Mouse (Mus musculus): ENCODE measurements around the gene Gpr68. TPM values are rescaled to one million over a fixed set of nuclear protein-coding genes. Genes with fewer than 3 reads are reported as not detected.

The Gpr68 gene
- polyA plus RNA-seq, 1 experiment = 1.4 TPM

DNA sequence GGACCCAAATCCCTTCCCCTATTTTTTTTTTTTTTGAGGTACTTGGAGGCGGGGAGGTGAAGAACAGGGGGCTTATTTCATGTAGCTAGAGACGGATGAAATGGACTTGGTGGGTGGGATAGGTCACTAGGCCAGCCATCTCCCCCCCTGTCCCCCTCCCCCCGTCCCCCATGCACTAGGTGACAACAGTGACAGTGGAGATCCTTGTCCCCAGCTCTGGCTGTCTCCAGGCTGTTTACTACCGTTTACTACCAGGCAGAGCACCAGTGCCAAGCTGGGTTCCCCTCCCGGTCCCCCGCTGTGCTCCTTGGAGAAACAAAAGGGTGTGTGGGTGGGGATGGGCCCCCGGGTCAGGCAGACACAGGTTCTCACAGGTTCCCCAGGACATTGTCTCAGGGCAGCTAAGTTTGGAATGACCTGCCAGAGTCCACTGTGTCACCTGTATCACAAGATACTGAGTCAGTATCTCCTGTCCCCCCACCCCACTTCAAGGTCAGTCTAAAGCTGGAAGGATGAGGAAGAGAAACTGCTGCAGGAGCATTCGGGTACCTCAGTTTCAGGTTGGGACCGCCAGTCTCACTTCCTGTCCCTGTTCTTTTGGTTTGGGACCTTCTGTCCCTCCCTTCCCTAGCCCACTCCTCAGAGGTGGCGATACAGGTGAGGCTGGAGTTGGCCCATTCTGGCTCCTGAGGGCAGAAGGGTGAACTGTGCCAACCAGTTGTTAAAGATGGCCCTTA is 468 bp upstream of the Gpr68 start:
- WGBS = 27% methylated on average over 10 of the region's 10 CpGs
- Histone ChIP-seq H3K4me3 (replicated peaks; ENCODE audit: control insufficient read depth, low read depth, low read length) (no peak overlapping the region), H3K27ac (ENCODE audit: control insufficient read depth, insufficient read depth, low read depth, low read length, poor library complexity) (no peak overlapping the region), H3K4me1 (ENCODE audit: control insufficient read depth, insufficient read depth, low read length) (no peaks in the 10 kb centered on the region; the same call in 1 of the 2 replicates)
- TF ChIP-seq CTCF (IDR thresholded peaks at IDR 0.05; ENCODE audit: control insufficient read depth, insufficient read depth, low read length) (no peak), POLR2A (IDR thresholded peaks at IDR 0.05; ENCODE audit: borderline replicate concordance, control insufficient read depth, low read depth, low read length) (no peak)

DNA sequence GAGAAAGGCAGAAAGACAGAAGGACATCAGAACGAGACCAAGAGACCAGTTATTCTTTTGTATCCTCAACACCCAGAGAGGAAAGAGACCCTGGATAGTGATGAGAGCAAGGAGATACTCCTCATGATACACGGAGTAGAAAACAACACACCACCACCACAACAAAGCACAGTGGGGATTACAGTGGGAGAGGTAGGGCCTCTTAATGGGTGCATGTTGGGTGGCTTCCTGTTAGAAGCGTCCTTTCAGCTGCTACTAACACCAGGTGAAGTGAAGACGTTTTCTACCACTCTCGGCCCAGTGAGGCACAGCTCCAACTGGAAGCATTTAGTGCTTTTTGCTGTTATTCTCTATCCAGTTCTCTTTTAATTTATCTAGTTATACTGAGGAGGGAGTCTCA is 1.1 kb downstream of the Gpr68 start:
- H3K4me1 ChIP-seq (ENCODE audit: control insufficient read depth, insufficient read depth, low read length) = no peaks in the 10 kb centered on the region; the same call in 1 of the 2 replicates
- no peak overlapping the region for H3K27ac ChIP-seq (ENCODE audit: control insufficient read depth, insufficient read depth, low read depth, low read length, poor library complexity)
- TF ChIP-seq CTCF (IDR thresholded peaks at IDR 0.05; ENCODE audit: control insufficient read depth, insufficient read depth, low read length) (no peak), POLR2A (IDR thresholded peaks at IDR 0.05; ENCODE audit: borderline replicate concordance, control insufficient read depth, low read depth, low read length) (no peak)
- H3K4me3 ChIP-seq (replicated peaks; ENCODE audit: control insufficient read depth, low read depth, low read length) = no peak overlapping the region
- 57% methylated on average over 5 of the region's 5 CpGs for WGBS

DNA sequence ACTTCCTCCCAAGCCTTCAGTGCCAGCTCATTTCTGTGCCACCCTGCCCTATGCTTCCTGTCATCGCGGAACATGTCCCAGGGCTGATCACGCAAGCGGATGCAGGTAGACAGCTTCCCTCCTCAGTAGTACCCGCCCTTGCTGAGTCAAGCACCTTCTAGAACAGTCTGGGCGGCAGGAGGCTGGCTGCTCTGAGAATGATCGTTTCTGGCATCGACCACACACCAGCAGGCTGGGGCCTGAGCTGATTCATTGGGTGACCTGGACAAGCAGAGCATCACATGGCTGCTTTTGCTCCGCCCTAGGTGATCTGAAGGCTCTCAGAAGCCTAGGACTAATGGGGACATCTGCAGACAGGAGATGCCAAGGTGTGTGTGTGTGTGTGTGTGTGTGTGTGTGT is 4.2 kb downstream of the Gpr68 start:
- TF ChIP-seq CTCF (IDR thresholded peaks at IDR 0.05; ENCODE audit: control insufficient read depth, insufficient read depth, low read length) = no peak
- no peak for TF ChIP-seq POLR2A (IDR thresholded peaks at IDR 0.05; ENCODE audit: borderline replicate concordance, control insufficient read depth, low read depth, low read length)
- WGBS = 64% methylated on average over 9 of the region's 9 CpGs
- Histone ChIP-seq H3K4me1 (ENCODE audit: control insufficient read depth, insufficient read depth, low read length) (peaks cover 3% of the 10 kb centered on the region), H3K27ac (ENCODE audit: control insufficient read depth, insufficient read depth, low read depth, low read length, poor library complexity) (peak overlapping the region; percentile 9; the same call in 1 of the 2 replicates), H3K4me3 (replicated peaks; ENCODE audit: control insufficient read depth, low read depth, low read length) (no peak overlapping the region)

DNA sequence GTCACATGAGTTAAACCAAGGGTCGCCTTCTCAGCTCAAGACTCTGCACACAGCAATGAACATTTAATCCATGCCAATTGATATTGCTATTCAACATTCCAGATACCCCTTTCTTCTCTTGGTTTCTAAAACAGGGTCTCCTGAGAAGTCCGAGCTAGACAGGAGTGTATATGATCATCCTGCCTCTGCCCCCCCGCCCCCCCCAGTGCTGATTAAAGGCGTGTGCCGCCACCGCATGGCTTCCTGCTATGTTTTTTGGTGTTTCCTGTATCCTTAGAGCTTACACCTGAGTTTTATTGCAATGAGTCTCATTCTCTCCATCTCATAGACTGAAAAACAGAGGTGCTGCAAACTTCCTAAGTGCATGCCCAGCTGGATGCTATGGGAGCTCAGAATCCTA is 6.6 kb downstream of the Gpr68 start:
- WGBS = 30% methylated on average over 6 of the region's 6 CpGs
- Histone ChIP-seq H3K4me3 (replicated peaks; ENCODE audit: control insufficient read depth, low read depth, low read length) (no peak overlapping the region), H3K4me1 (ENCODE audit: control insufficient read depth, insufficient read depth, low read length) (peaks cover 3% of the 10 kb centered on the region), H3K27ac (ENCODE audit: control insufficient read depth, insufficient read depth, low read depth, low read length, poor library complexity) (no peak overlapping the region)
- no peak for TF ChIP-seq POLR2A (IDR thresholded peaks at IDR 0.05; ENCODE audit: borderline replicate concordance, control insufficient read depth, low read depth, low read length)
- TF ChIP-seq CTCF (IDR thresholded peaks at IDR 0.05; ENCODE audit: control insufficient read depth, insufficient read depth, low read length) = no peak

DNA sequence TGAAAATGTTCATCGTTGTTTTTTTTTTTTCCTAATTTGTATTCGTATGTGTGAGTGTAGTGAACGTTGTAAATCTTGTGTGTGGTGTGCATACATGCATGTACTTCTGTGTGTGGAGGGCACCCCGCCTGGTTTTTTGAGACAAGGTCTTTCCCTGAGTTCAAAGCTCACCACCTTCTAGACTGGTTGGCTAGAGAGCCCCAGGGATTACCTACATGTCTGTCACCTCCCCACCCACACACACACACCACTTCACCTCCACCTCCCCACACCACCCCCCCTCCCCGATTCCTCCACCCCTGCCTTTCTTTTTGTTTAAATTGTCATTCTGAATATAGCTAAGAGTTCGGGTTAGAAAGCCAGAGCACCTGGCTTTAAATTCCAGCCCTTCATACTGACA is 7.1 kb downstream of the Gpr68 start:
- 76% methylated on average over 6 of the region's 6 CpGs for WGBS
- H3K27ac ChIP-seq (ENCODE audit: control insufficient read depth, insufficient read depth, low read depth, low read length, poor library complexity) = no peak overlapping the region
- H3K4me1 ChIP-seq (ENCODE audit: control insufficient read depth, insufficient read depth, low read length) = peaks cover 3% of the 10 kb centered on the region
- H3K4me3 ChIP-seq (replicated peaks; ENCODE audit: control insufficient read depth, low read depth, low read length) = no peak overlapping the region
- TF ChIP-seq POLR2A (IDR thresholded peaks at IDR 0.05; ENCODE audit: borderline replicate concordance, control insufficient read depth, low read depth, low read length) (no peak), CTCF (IDR thresholded peaks at IDR 0.05; ENCODE audit: control insufficient read depth, insufficient read depth, low read length) (no peak)

DNA sequence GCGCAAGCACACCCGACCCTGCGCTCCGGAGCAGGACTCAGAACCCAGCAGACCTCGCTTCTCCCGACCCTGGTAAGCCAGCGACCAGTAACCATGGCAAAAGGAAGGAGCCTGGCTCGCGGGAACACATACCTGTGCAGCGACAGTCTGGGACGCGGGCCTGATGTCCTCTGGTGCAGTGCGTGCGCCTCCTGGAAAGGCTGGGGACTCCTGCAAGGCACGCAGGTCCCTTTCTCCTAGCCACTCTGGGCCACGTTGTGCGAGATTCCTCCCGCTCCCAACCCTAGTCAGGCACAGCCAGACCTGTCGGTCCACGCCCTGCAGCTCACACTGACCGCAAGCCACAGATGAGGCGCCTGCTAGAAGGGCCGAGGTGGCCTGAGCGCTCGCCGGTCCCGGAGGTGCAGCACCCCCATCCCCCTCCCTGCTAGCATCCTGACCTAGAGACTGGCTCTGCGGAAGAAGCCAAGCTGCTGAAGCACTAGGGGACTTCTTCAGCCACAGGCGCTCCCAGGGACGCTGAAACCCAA is 8.8 kb downstream of the Gpr68 start:
- Histone ChIP-seq H3K4me3 (replicated peaks; ENCODE audit: control insufficient read depth, low read depth, low read length) (peak overlapping the region; percentile 58), H3K4me1 (ENCODE audit: control insufficient read depth, insufficient read depth, low read length) (peaks cover 3% of the 10 kb centered on the region), H3K27ac (ENCODE audit: control insufficient read depth, insufficient read depth, low read depth, low read length, poor library complexity) (no peak overlapping the region)
- 2% methylated on average over 30 of the region's 30 CpGs for WGBS
- TF ChIP-seq POLR2A (IDR thresholded peaks at IDR 0.05; ENCODE audit: borderline replicate concordance, control insufficient read depth, low read depth, low read length) (no peak), CTCF (IDR thresholded peaks at IDR 0.05; ENCODE audit: control insufficient read depth, insufficient read depth, low read length) (no peak)

DNA sequence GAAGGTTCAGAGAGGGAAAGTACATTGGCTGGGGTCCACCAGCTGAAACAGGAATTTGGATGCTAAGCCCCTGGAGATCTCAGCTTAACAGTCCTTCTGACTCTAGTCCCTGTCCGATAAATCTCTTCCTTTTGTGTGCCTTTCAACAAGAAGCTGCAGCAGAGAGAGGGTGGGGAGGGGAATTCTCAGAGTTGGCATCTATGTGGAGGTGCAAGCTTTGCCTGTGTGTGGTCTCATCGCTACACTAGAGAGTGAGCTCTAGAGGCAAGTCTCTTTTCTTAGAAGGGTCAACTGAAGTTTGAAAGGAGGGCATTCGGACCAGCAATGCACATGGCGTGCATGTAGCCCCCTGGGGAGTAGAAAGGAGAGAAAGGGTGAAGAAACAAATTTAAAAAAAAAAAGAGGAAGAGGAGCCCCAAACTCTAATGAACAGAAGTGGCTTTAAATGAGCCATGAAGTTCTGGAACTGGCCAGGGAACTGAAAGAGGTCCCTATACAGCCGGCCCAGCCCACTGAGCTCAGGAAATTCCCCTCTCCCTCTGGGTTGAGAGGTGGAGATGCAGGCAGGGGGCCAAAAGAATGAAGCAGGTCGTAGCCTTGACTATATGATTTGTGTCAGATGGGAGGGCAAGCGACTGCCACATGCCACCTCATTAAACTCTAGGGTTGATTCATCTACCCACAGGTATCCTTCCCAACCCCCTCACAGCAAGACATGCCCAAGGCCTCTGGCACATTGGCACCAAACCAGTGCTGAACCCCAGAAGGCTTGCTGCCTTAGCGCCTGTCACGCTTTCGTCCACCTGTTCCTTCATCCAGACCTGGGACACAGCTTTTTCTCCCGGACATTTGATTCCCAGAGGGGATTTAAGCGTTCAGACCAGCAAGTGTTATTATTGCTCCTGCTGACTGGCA is 10.0 kb downstream of the Gpr68 start:
- TF ChIP-seq POLR2A (IDR thresholded peaks at IDR 0.05; ENCODE audit: borderline replicate concordance, control insufficient read depth, low read depth, low read length) (no peak), CTCF (IDR thresholded peaks at IDR 0.05; ENCODE audit: control insufficient read depth, insufficient read depth, low read length) (no peak)
- no peak overlapping the region for H3K4me3 ChIP-seq (replicated peaks; ENCODE audit: control insufficient read depth, low read depth, low read length)
- H3K4me1 ChIP-seq (ENCODE audit: control insufficient read depth, insufficient read depth, low read length) = peaks cover 3% of the 10 kb centered on the region
- H3K27ac ChIP-seq (ENCODE audit: control insufficient read depth, insufficient read depth, low read depth, low read length, poor library complexity) = no peak overlapping the region
- WGBS = 38% methylated on average over 12 of the region's 12 CpGs

DNA sequence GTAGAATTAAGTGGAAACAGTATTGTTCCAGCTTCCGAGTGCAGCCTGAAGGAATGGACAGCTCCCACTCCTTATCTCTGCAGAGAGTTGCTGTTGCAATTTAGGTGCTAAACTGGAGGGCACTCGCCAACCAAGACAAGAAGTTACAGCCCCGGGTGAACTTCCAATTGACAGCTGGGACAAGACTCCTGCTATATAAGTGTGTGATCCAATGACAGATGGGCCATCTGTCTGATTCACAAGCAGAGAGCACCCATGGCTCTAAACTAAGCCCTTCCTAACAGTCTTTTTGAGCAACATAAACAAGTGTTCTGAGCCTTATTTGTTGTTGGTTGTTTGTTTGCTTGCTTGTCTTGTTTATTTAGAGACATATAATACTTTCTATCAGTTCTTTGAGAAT is 11.3 kb downstream of the Gpr68 start:
- no peak overlapping the region for H3K27ac ChIP-seq (ENCODE audit: control insufficient read depth, insufficient read depth, low read depth, low read length, poor library complexity)
- no peak overlapping the region for H3K4me3 ChIP-seq (replicated peaks; ENCODE audit: control insufficient read depth, low read depth, low read length)
- WGBS = 61% methylated on average over 3 of the region's 3 CpGs
- peaks cover 3% of the 10 kb centered on the region for H3K4me1 ChIP-seq (ENCODE audit: control insufficient read depth, insufficient read depth, low read length)
- TF ChIP-seq CTCF (IDR thresholded peaks at IDR 0.05; ENCODE audit: control insufficient read depth, insufficient read depth, low read length) (no peak), POLR2A (IDR thresholded peaks at IDR 0.05; ENCODE audit: borderline replicate concordance, control insufficient read depth, low read depth, low read length) (no peak)

Data from bone marrow, adult 2 months (tissue).